Mouse (Mus musculus) cerebellum, postnatal 14 days (tissue): ENCODE data around the gene Gm29644.
"Not testable (repeated sequence)": the region's sequence is repeated elsewhere in the genome, so short reads cannot be mapped to it uniquely, and the experiment has no call there.

Experiments used
- DNase-seq, 2 experiments: peaks; one replicate each; pipeline ENCODE4 v3.0.0; 2021; ENCODE audit warnings: mixed read lengths in 2 of 2

Gene Gm29644

GRCm38 (mm10) chrY:70303187-70303586 lies at the start of gene Gm29644, which contains the start of gene Gm29423:
Gm29644 (minus strand) TSS chrY:70303343.
Gm29423 (minus strand) TSS chrY:70303287.
- not testable (repeated sequence) for DNase-seq

DNA sequence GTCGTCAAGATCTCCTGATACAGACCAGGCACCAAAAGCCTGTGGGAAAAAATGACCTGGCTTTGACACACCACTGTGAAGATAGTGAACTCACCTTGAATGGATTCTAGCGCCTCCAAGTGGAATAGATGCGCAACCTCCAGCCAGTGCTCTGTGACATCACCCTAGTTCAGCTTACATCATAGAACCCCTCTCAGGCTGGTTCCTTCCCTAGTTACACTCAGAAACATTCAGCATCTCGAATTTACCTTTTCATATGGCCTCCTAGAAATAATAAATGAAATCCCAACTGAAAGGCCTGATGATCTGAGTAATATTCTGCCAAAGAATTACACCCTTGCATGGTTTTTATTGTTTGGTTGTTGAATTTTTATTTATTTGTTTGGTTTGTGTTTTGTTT lies 29.6 kb downstream of the Gm29644 start, which contains the start of gene Gm21118:
Gene Gm21118 (minus strand): TSS at position 101 of the 400 bp plus-strand sequence.
- DNase-seq = not testable (repeated sequence)
